Mouse (Mus musculus): ENCODE measurements around the gene Dusp28. TPM values are rescaled to one million over a fixed set of nuclear protein-coding genes. Genes with fewer than 3 reads are reported as not detected.

Dusp28 gene
- polyA plus RNA-seq, 1 experiment from 2014 or later, result 13.7 TPM

DNA sequence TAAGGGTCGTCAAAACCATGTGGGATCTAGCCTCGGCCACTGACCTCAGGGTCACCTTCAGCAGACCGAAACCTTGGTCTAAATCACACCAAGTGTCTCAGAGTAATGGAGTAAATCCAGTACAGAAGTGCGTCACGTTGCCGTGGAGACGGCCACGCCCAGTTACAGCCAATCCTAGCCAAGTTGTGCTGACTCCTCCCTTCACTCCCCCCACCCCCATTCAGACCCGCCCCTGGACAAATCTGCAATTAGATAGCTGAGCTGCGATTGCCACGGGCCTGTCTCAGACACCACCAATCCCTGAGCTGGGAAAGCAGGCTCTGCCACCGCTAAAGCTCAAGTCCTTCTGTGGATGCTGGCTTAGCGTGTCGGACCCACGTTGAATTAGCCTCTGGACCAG, 4.0 kb upstream of the Dusp28 start, which contains the start of gene Ankmy1:
Ankmy1 (minus strand) TSS at position 121 of the 400 bp plus-strand sequence.
- 2% methylated on average over 15 of the region's 15 CpGs for WGBS
- peak; percentile 72 for ATAC-seq (ENCODE audit: low FRiP score, low TSS enrichment)
- H3K27me3 ChIP-seq (ENCODE audit: control insufficient read depth, insufficient read depth, low read length), result no peaks in the 10 kb centered on the region

DNA sequence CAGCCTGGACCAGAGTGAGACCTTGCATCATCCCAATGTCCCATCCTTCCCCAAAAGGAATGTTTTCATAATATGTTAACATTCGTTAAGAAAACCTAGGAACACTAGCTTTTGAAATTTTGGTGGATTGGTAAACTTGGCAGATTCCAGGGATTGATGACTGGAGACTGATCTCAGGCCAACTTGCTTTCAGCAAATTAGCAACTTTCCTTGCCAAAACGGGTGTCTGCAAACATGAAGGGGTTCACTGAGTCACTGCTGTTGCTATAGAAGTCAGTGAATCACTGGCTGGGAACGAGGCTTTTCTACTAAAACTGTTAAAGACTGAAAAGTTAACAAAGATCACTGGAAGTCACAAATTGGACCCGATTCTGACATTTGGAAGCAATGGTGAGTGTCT, 3.2 kb upstream of the Dusp28 start:
- WGBS, result 78% methylated on average over 4 of the region's 4 CpGs

More for the DNA sequence above, 4.0 kb upstream of the Dusp28 start, which contains the start of gene Ankmy1:
- Histone ChIP-seq H3K4me2 (replicated peaks; ENCODE audit: low read depth, low read length) (peak within 1 kb of the TSS; percentile 35), H3K4me1 (ENCODE audit: control insufficient read depth, insufficient read depth, low read length) (peaks cover 12% of the 10 kb centered on the region; the same call in 1 of the 2 replicates), H3K9ac (ENCODE audit: low read depth, low read length) (peak within 1 kb of the TSS; percentile 23; the same call in 1 of the 2 replicates), H3K4me3 (ENCODE audit: low read length) (peak within 1 kb of the TSS; percentile 24), H3K9me3 (ENCODE audit: control insufficient read depth, low read length) (no peaks in the 10 kb centered on the region), H3K27ac (ENCODE audit: low read depth, low read length) (no peak within 1 kb of the TSS), H3K36me3 (ENCODE audit: control insufficient read depth, insufficient read depth, low read length) (no peaks in the 10 kb centered on the region)

DNA sequence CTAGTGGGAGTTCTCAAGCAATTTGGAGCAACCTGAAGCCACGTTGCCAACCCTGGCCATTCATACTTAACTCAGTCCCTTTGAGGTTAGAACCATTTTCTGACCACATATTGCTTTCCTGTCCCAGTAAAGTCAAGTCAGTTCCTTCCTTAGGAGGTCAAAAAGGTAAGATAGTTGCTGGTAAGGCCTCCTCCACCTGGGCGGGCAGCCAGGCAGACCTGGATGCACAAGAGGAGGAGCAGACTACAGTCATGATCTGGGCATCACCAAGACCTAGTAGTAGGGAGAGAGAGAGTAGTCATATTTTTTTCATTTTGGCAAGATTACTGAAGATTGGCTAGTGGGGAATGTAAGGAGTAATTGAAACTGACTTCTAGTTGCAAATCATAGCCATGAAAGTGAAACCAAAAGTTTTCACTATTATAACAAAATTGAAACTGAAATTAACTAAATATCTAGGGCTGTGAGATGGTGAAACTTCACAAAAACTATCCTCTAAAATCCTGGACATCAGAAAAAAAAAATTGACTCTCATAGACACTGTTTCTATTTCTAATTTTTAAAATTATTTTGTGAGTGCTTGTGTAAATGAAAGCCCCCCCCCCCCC, 974 bp upstream of the Dusp28 start:
- Histone ChIP-seq H3K36me3 (ENCODE audit: control insufficient read depth, insufficient read depth, low read length) (no peaks in the 10 kb centered on the region), H3K9ac (ENCODE audit: low read depth, low read length) (no peak overlapping the region), H3K4me2 (replicated peaks; ENCODE audit: low read depth, low read length) (no peak overlapping the region), H3K4me1 (ENCODE audit: control insufficient read depth, insufficient read depth, low read length) (peaks cover 23% of the 10 kb centered on the region; the same call in 1 of the 2 replicates), H3K27me3 (ENCODE audit: control insufficient read depth, insufficient read depth, low read length) (no peaks in the 10 kb centered on the region), H3K27ac (ENCODE audit: low read depth, low read length) (no peak overlapping the region), H3K4me3 (ENCODE audit: low read length) (no peak overlapping the region), H3K9me3 (ENCODE audit: control insufficient read depth, low read length) (no peaks in the 10 kb centered on the region)
- 85% methylated on average over 2 of the region's 2 CpGs for WGBS
- no peak for ATAC-seq (ENCODE audit: low FRiP score, low TSS enrichment)

More for the DNA sequence above, 3.2 kb upstream of the Dusp28 start:
- peaks cover 16% of the 10 kb centered on the region; the same call in 1 of the 2 replicates for H3K4me1 ChIP-seq (ENCODE audit: control insufficient read depth, insufficient read depth, low read length)
- H3K27me3 ChIP-seq (ENCODE audit: control insufficient read depth, insufficient read depth, low read length), result no peaks in the 10 kb centered on the region
- no peak overlapping the region for H3K9ac ChIP-seq (ENCODE audit: low read depth, low read length)
- H3K4me3 ChIP-seq (ENCODE audit: low read length), result no peak overlapping the region
- no peaks in the 10 kb centered on the region for H3K36me3 ChIP-seq (ENCODE audit: control insufficient read depth, insufficient read depth, low read length)
- H3K4me2 ChIP-seq (replicated peaks; ENCODE audit: low read depth, low read length), result no peak overlapping the region
- no peak for ATAC-seq (ENCODE audit: low FRiP score, low TSS enrichment)
- H3K27ac ChIP-seq (ENCODE audit: low read depth, low read length), result no peak overlapping the region
- no peaks in the 10 kb centered on the region for H3K9me3 ChIP-seq (ENCODE audit: control insufficient read depth, low read length)

DNA sequence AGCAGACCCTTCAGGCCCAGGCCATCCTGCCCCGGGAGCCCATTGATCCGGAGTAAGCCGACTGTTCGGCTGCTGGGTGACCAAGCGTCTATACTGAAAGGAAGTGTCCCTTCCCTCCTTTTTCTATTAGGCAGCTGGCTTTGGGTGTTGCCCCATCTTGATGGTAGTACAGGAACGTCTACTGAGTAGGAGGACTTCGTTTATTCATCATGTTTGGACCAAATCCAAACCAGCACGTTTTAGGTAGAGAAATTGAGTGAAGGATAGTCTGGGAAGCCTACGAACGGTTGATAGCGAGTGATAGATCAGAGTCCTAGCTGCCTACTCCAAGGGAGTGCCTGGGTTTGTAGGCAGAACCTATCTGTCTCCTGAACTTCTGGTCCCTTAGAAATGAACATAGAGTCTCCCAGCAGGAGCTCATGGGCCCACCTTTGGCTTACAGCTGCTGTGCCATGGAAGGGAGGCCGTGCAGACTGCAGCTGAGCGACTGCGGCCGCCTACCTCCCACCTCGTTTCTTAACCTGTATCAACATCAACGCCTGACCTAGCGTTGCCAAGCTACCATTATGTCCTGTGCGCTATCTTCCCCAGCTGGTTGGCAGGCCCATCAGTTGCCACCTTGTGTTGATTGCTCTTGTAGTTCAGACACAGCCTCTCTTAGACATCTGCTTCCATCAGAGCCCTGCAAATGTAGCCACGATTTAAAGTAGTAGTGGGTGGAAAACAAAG, 1.0 kb downstream of the Dusp28 start:
- H3K4me3 ChIP-seq (ENCODE audit: low read length), result peak overlapping the region; percentile 83
- 47% methylated on average over 20 of the region's 20 CpGs for WGBS
- H3K9me3 ChIP-seq (ENCODE audit: control insufficient read depth, low read length), result no peaks in the 10 kb centered on the region
- H3K9ac ChIP-seq (ENCODE audit: low read depth, low read length), result peak overlapping the region; percentile 80; the same call in 1 of the 2 replicates
- 0 out of 2 replicates have a peak overlapping the region, but pooled peaks have one; percentile 47 for H3K27ac ChIP-seq (ENCODE audit: low read depth, low read length)
- H3K4me1 ChIP-seq (ENCODE audit: control insufficient read depth, insufficient read depth, low read length), result peaks cover 32% of the 10 kb centered on the region; the same call in 1 of the 2 replicates
- H3K36me3 ChIP-seq (ENCODE audit: control insufficient read depth, insufficient read depth, low read length), result no peaks in the 10 kb centered on the region
- no peaks in the 10 kb centered on the region for H3K27me3 ChIP-seq (ENCODE audit: control insufficient read depth, insufficient read depth, low read length)
- ATAC-seq (ENCODE audit: low FRiP score, low TSS enrichment), result no peak
- H3K4me2 ChIP-seq (replicated peaks; ENCODE audit: low read depth, low read length), result peak overlapping the region; percentile 81

DNA sequence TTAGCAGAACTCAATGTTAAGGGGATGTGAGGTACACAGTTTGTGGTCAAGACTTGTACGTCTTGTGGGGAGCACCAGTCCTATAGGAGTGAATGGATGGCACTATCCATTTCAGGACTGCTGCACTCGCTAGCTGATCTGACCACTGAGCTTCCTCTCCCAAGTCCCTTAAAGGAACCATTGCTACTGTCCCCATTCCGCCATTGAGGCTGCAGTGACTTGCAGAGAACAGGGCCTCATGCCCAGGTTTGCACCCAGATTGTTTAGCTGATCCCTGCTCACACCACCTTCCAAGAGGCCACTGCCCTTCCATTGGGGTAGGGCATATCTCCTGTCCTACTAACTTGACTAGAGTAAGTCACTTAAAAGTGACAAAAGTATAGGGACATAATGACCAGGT, 1.9 kb downstream of the Dusp28 start:
- Histone ChIP-seq H3K27me3 (ENCODE audit: control insufficient read depth, insufficient read depth, low read length) (no peaks in the 10 kb centered on the region), H3K4me3 (ENCODE audit: low read length) (no peak overlapping the region), H3K9ac (ENCODE audit: low read depth, low read length) (no peak overlapping the region), H3K9me3 (ENCODE audit: control insufficient read depth, low read length) (no peaks in the 10 kb centered on the region), H3K27ac (ENCODE audit: low read depth, low read length) (no peak overlapping the region), H3K4me1 (ENCODE audit: control insufficient read depth, insufficient read depth, low read length) (peaks cover 26% of the 10 kb centered on the region; the same call in 1 of the 2 replicates), H3K36me3 (ENCODE audit: control insufficient read depth, insufficient read depth, low read length) (no peaks in the 10 kb centered on the region; the same call in 1 of the 2 replicates), H3K4me2 (replicated peaks; ENCODE audit: low read depth, low read length) (no peak overlapping the region)
- 86% methylated on average over 3 of the region's 3 CpGs for WGBS
- no peak for ATAC-seq (ENCODE audit: low FRiP score, low TSS enrichment)

DNA sequence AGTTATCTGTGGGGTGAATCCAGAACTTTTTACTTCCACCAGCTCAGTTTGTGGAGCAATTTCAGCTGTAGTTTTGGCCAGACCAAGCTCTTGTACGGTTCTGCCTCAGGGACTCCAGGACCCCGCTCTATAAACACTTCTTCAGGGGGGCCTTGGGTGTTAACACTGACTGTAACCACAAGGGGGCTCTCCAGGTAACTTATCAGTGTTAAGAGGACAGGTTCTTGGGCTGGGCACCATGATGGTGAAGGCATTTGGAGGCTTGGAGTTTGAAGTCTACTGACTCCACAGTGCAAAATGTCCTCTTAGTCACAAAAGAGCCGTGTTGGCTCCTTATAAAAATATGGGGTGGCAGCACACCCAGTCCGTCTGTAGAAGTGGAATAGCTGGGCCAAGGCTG, 2.3 kb downstream of the Dusp28 start:
- no peak for ATAC-seq (ENCODE audit: low FRiP score, low TSS enrichment)
- H3K27ac ChIP-seq (ENCODE audit: low read depth, low read length), result no peak overlapping the region
- H3K27me3 ChIP-seq (ENCODE audit: control insufficient read depth, insufficient read depth, low read length), result no peaks in the 10 kb centered on the region
- WGBS, result 69% methylated on average over 4 of the region's 4 CpGs
- H3K4me3 ChIP-seq (ENCODE audit: low read length), result no peak overlapping the region
- no peaks in the 10 kb centered on the region for H3K9me3 ChIP-seq (ENCODE audit: control insufficient read depth, low read length)
- peaks cover 4% of the 10 kb centered on the region; the same call in 1 of the 2 replicates for H3K36me3 ChIP-seq (ENCODE audit: control insufficient read depth, insufficient read depth, low read length)
- peaks cover 26% of the 10 kb centered on the region; the same call in 1 of the 2 replicates for H3K4me1 ChIP-seq (ENCODE audit: control insufficient read depth, insufficient read depth, low read length)
- H3K4me2 ChIP-seq (replicated peaks; ENCODE audit: low read depth, low read length), result no peak overlapping the region
- H3K9ac ChIP-seq (ENCODE audit: low read depth, low read length), result no peak overlapping the region

DNA sequence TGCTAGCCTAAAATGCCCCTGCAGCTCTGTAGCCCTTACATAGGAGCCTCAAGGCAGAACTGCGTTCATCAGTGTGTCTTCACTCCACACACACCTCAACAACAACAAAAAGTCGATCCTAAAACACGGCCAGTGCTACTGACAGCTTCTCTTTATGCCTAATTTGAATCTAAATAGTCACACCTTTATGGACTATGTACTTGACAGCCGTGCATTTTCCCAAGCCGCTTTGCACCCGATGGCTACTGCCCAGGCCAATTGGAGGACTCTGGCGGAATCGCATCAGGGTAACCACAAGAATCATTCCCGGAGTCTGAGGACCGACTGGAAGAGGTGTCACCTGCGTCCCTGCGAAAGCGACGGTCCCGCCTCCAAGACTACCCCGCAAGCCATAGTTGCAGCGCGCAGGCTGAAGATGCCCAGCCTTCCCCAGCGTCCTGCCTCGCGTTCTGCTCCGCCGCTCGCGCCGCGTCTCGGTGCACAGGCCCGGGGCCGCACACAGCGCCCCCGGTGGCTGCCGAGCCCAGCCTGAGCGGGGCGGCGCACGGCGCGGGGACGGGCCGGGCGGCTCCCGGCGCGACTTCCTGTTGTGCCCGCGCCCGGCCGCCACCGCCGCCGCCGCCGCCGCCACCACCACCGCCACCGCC, 3.6 kb downstream of the Dusp28 start, which contains the start of gene Rnpepl1:
Rnpepl1 (plus strand) TSS at position 545 of the 647 bp plus-strand sequence.
- Histone ChIP-seq H3K27ac (ENCODE audit: low read depth, low read length) (peak within 1 kb of the TSS; percentile 76), H3K4me1 (ENCODE audit: control insufficient read depth, insufficient read depth, low read length) (peaks cover 26% of the 10 kb centered on the region; the same call in 1 of the 2 replicates), H3K4me2 (replicated peaks; ENCODE audit: low read depth, low read length) (peak within 1 kb of the TSS; percentile 63), H3K27me3 (ENCODE audit: control insufficient read depth, insufficient read depth, low read length) (no peaks in the 10 kb centered on the region), H3K9ac (ENCODE audit: low read depth, low read length) (peak within 1 kb of the TSS; percentile 92), H3K4me3 (ENCODE audit: low read length) (peak within 1 kb of the TSS; percentile 59), H3K36me3 (ENCODE audit: control insufficient read depth, insufficient read depth, low read length) (peaks cover 12% of the 10 kb centered on the region), H3K9me3 (ENCODE audit: control insufficient read depth, low read length) (no peaks in the 10 kb centered on the region)
- ATAC-seq (ENCODE audit: low FRiP score, low TSS enrichment), result peak; percentile 44
- WGBS, result under 1% methylated on average over 35 of the region's 57 CpGs

DNA sequence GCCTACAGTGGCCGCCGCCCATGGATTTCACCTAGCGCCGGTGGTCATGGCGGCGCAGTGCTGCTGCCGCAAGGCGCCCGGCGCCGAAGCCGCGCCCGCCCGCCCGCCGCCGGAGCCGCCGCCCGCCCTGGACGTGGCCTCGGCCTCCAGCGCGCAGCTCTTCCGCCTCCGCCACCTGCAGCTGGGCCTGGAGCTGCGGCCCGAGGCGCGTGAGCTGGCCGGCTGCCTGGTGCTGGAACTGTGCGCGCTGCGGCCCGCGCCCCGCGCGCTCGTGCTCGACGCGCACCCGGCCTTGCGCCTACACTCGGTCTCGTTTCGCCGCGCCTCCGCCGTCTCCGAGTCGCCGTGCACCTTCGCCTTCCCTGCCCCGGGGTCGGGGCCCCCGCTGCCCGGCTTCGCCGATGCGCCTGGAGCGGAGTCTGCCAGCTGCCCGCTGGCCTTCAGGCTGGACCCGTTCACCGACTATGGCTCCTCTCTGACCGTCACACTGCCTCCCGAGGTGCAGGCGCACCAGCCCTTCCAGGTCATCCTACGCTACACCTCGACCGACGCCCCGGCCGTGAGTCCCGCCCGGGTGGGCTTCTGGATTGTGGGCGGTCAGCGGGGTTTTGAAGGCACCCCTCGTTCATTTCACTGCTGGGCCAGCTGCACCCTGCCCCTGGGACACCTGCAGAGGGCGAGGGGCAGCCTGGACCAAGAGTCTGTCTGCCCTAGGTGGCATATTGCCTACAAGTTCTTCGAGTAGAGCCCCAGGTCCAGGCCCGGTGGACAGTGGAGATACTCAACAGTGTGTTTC, 4.3 kb downstream of the Dusp28 start:
- H3K36me3 ChIP-seq (ENCODE audit: control insufficient read depth, insufficient read depth, low read length), result peaks cover 20% of the 10 kb centered on the region
- H3K9ac ChIP-seq (ENCODE audit: low read depth, low read length), result peak overlapping the region; percentile 92

More for the DNA sequence above, 4.3 kb downstream of the Dusp28 start:
- under 1% methylated on average over 51 of the region's 85 CpGs for WGBS
- peak overlapping the region; percentile 59 for H3K4me3 ChIP-seq (ENCODE audit: low read length)
- no peaks in the 10 kb centered on the region for H3K9me3 ChIP-seq (ENCODE audit: control insufficient read depth, low read length)
- peak overlapping the region; percentile 76 for H3K27ac ChIP-seq (ENCODE audit: low read depth, low read length)
- H3K27me3 ChIP-seq (ENCODE audit: control insufficient read depth, insufficient read depth, low read length), result no peaks in the 10 kb centered on the region
- peaks cover 26% of the 10 kb centered on the region; the same call in 1 of the 2 replicates for H3K4me1 ChIP-seq (ENCODE audit: control insufficient read depth, insufficient read depth, low read length)
- H3K4me2 ChIP-seq (replicated peaks; ENCODE audit: low read depth, low read length), result peak overlapping the region; percentile 63
- ATAC-seq (ENCODE audit: low FRiP score, low TSS enrichment), result peak; percentile 13
